Mouse (Mus musculus) CD4-positive helper T cell, adult 2 months (primary cell): ENCODE data around the gene Lgals4.

Experiments
- DNase-seq: peaks from one replicate; pipeline ENCODE4 v3.0.0-alpha.2; 2012; ENCODE audit warnings: low read depth, missing footprints, low spot score

Lgals4 gene

GRCm38 (mm10) chr7:28822556-28822955 is 11.1 kb upstream of the Lgals4 start:
- DNase-seq: no peak

- no peak for DNase-seq
Measured at GRCm38 (mm10) chr7:28822993-28823903, 10.4 kb upstream of the Lgals4 start.

- DNase-seq: no peak
Measured at GRCm38 (mm10) chr7:28823932-28824331, 9.7 kb upstream of the Lgals4 start.

GRCm38 (mm10) chr7:28824941-28825685 is 8.5 kb upstream of the Lgals4 start, which contains the start of gene Ech1:
TSS of gene Ech1 (plus strand) at chr7:28825217.
- DNase-seq: peak; percentile 92

- DNase-seq: peak; percentile 71
Measured at GRCm38 (mm10) chr7:28825686-28826401, 7.8 kb upstream of the Lgals4 start.

GRCm38 (mm10) chr7:28826402-28826772 is 7.3 kb upstream of the Lgals4 start:
- no peak for DNase-seq

- no peak for DNase-seq
Measured at GRCm38 (mm10) chr7:28827338-28827737, 6.3 kb upstream of the Lgals4 start.

GRCm38 (mm10) chr7:28829821-28830220 is 3.8 kb upstream of the Lgals4 start:
- DNase-seq: no peak

- no peak for DNase-seq
Measured at GRCm38 (mm10) chr7:28830981-28831380, 2.7 kb upstream of the Lgals4 start.

- no peak for DNase-seq
Measured at GRCm38 (mm10) chr7:28831411-28832125, 2.1 kb upstream of the Lgals4 start.

GRCm38 (mm10) chr7:28832137-28832536 is 1.5 kb upstream of the Lgals4 start:
- no peak for DNase-seq

- DNase-seq: no peak
Measured at GRCm38 (mm10) chr7:28836936-28837335, 3.3 kb downstream of the Lgals4 start.

- no peak for DNase-seq
Measured at GRCm38 (mm10) chr7:28838331-28838730, 4.7 kb downstream of the Lgals4 start.

GRCm38 (mm10) chr7:28847273-28847672 is 13.6 kb downstream of the Lgals4 start:
- DNase-seq: no peak

GRCm38 (mm10) chr7:28849700-28850236 is 16.1 kb downstream of the Lgals4 start:
- DNase-seq: no peak

GRCm38 (mm10) chr7:28850642-28851041 is 17.0 kb downstream of the Lgals4 start:
- DNase-seq: no peak

GRCm38 (mm10) chr7:28859953-28860352 is 26.3 kb downstream of the Lgals4 start:
- no peak for DNase-seq

- peak; percentile 27 for DNase-seq
Measured at GRCm38 (mm10) chr7:28860898-28861297, 27.2 kb downstream of the Lgals4 start.

- DNase-seq: peak; percentile 66
Measured at GRCm38 (mm10) chr7:28862817-28863499, 29.3 kb downstream of the Lgals4 start.

- DNase-seq: peak; percentile 67
Measured at GRCm38 (mm10) chr7:28863540-28863939, 29.9 kb downstream of the Lgals4 start, which contains the start of gene Lgals7. TSS of gene Lgals7 (plus strand) at chr7:28863853.
